Mouse (Mus musculus) lung, adult 2 months (tissue): Measurements from ENCODE around the gene Hsd17b7. TPM values are rescaled to one million over a fixed set of nuclear protein-coding genes. Genes with fewer than 3 reads are reported as not detected.

Experiments
- DNase-seq: peaks from one replicate; pipeline ENCODE4 v3.0.0; 2022
- H3K4me1 ChIP-seq: fragments of 200-500 bp; 2 replicates; pipeline ENCODE4 v1.6.1; 2011; ENCODE audit warnings: low read length; ENCODE audit not compliant: control insufficient read depth, insufficient read depth
- H3K4me3 ChIP-seq: fragments of 200-500 bp; replicated peaks from 2 replicates; pipeline ENCODE3; 2011; ENCODE audit warnings: low read depth, mild to moderate bottlenecking, control low read depth, low read length; ENCODE audit errors: extremely low read depth
- CTCF ChIP-seq: fragments of 200-500 bp; IDR thresholded peaks from 2 replicates; pipeline ENCODE4 v1.5.1; 2011; ENCODE audit warnings: mild to moderate bottlenecking, low read length, control low read depth; ENCODE audit not compliant: insufficient read depth
- POLR2A ChIP-seq: fragments of 200-500 bp; IDR thresholded peaks from 2 replicates; pipeline ENCODE4 v1.6.1; 2011; ENCODE audit warnings: low read depth, mild to moderate bottlenecking, control low read depth, low read length, borderline replicate concordance; ENCODE audit errors: extremely low read depth
- WGBS: fragments of 180-500 bp; shearing (Covaris S2); methylation state at CpG from one replicate; pipeline ENCODE4 v1.1.7; 2018; 5-methylcytosine and 5-hydroxymethylcytosine counted together
- polyA plus RNA-seq: library from polyadenylated mRNA; depleted of rRNA; stranded (reverse); fragments of >200 nt; gene quantifications from 2 replicates; pipeline ENCODE4 v1.2.3, GENCODE M21; 2012; rRNA removed

The Hsd17b7 gene
- polyA plus RNA-seq, 1 experiment = 8.8 TPM

GRCm38 (mm10) chr1:169921710-169922211, 47.3 kb downstream of the Hsd17b7 start:
- Histone ChIP-seq H3K4me3 (no peak overlapping the region), H3K4me1 (no peaks in the 10 kb centered on the region)
- DNase-seq = no peak
- TF ChIP-seq POLR2A (no peak), CTCF (peak; percentile 71)
- 29% methylated on average over 8 of the region's 8 CpGs for WGBS

GRCm38 (mm10) chr1:169919211-169919610, 49.8 kb downstream of the Hsd17b7 start:
- H3K4me3 ChIP-seq = no peak overlapping the region
- TF ChIP-seq CTCF (peak; percentile 70), POLR2A (no peak)
- H3K4me1 ChIP-seq = no peaks in the 10 kb centered on the region
- peak; percentile 78 for DNase-seq
- 3% methylated on average over 11 of the region's 11 CpGs for WGBS

- 38% methylated on average over 4 of the region's 4 CpGs for WGBS
- peak; percentile 91 for TF ChIP-seq CTCF
- no peak for TF ChIP-seq POLR2A
- H3K4me1 ChIP-seq = no peaks in the 10 kb centered on the region
- peak; percentile 42 for DNase-seq
- H3K4me3 ChIP-seq = no peak overlapping the region
These were observed 51.0 kb downstream of the Hsd17b7 start for GRCm38 (mm10) chr1:169917998-169918397.

GRCm38 (mm10) chr1:169917115-169917796, 51.8 kb downstream of the Hsd17b7 start:
- no peak for DNase-seq
- Histone ChIP-seq H3K4me3 (no peak overlapping the region), H3K4me1 (no peaks in the 10 kb centered on the region)
- WGBS = 48% methylated on average over 9 of the region's 9 CpGs
- no peak for TF ChIP-seq POLR2A
- no peak for TF ChIP-seq CTCF

- Histone ChIP-seq H3K4me3 (no peak overlapping the region), H3K4me1 (no peaks in the 10 kb centered on the region)
- TF ChIP-seq POLR2A (no peak), CTCF (no peak)
- WGBS = 43% methylated on average over 7 of the region's 7 CpGs
- no peak for DNase-seq
These were observed 52.4 kb downstream of the Hsd17b7 start for GRCm38 (mm10) chr1:169916659-169917058.

- H3K4me1 ChIP-seq = no peaks in the 10 kb centered on the region
- H3K4me3 ChIP-seq = no peak overlapping the region
- TF ChIP-seq POLR2A (no peak), CTCF (no peak)
- WGBS = 74% methylated on average over 6 of the region's 6 CpGs
- DNase-seq = no peak
These were observed 57.5 kb downstream of the Hsd17b7 start for GRCm38 (mm10) chr1:169911526-169911925.

GRCm38 (mm10) chr1:169910751-169911150, 58.3 kb downstream of the Hsd17b7 start:
- Histone ChIP-seq H3K4me1 (no peaks in the 10 kb centered on the region), H3K4me3 (no peak overlapping the region)
- no peak for TF ChIP-seq POLR2A
- no peak for TF ChIP-seq CTCF
- DNase-seq = no peak
- WGBS = 71% methylated on average over 7 of the region's 7 CpGs

GRCm38 (mm10) chr1:169909659-169910058, 59.4 kb downstream of the Hsd17b7 start:
- Histone ChIP-seq H3K4me1 (no peaks in the 10 kb centered on the region), H3K4me3 (no peak overlapping the region)
- WGBS = 89% methylated on average over 6 of the region's 6 CpGs
- no peak for TF ChIP-seq POLR2A
- TF ChIP-seq CTCF = no peak
- DNase-seq = no peak

- TF ChIP-seq CTCF (no peak), POLR2A (no peak)
- Histone ChIP-seq H3K4me3 (no peak overlapping the region), H3K4me1 (no peaks in the 10 kb centered on the region)
- no peak for DNase-seq
- 61% methylated on average over 5 of the region's 5 CpGs for WGBS
These were observed 59.9 kb downstream of the Hsd17b7 start for GRCm38 (mm10) chr1:169909163-169909562.

GRCm38 (mm10) chr1:169900771-169901336, 68.2 kb downstream of the Hsd17b7 start:
- H3K4me1 ChIP-seq = no peaks in the 10 kb centered on the region
- no peak overlapping the region for H3K4me3 ChIP-seq
- WGBS = 83% methylated on average over 3 of the region's 3 CpGs
- TF ChIP-seq POLR2A = no peak
- no peak for TF ChIP-seq CTCF
- DNase-seq = no peak

Other genes starting within 250 kb of the Hsd17b7 start
- gene Rgs4, start 221.6 kb downstream of the Hsd17b7 start, polyA plus RNA-seq = 2.2 and 5.9 TPM in 2 replicates
- 0.08 and 2.3 TPM in 2 replicates for gene Ccdc190, start 40.6 kb downstream of the Hsd17b7 start, polyA plus RNA-seq
- 31.3 and 42.6 TPM in 2 replicates for gene Ddr2, start 141.5 kb upstream of the Hsd17b7 start, polyA plus RNA-seq
- 17.2 and 19.4 TPM in 2 replicates for gene Uap1, start 205.7 kb upstream of the Hsd17b7 start, polyA plus RNA-seq
- gene Uhmk1, start 246.2 kb upstream of the Hsd17b7 start, polyA plus RNA-seq = 13.0 and 18.3 TPM in 2 replicates